Mouse (Mus musculus) CD4-positive, CD25-positive, alpha-beta regulatory T cell (primary cell): Measurements from ENCODE around the gene Tbx18. TPM values are rescaled to one million over a fixed set of nuclear protein-coding genes. Genes with fewer than 3 reads are reported as not detected.

Experiments used
- polyA plus RNA-seq: library from polyadenylated mRNA; unstranded; fragments of 100-300 nt; shearing (Covaris generic); gene quantifications from one replicate; pipeline ENCODE4 v1.2.1, GENCODE M21; 2017

The Tbx18 gene
- not detected for polyA plus RNA-seq

DNA sequence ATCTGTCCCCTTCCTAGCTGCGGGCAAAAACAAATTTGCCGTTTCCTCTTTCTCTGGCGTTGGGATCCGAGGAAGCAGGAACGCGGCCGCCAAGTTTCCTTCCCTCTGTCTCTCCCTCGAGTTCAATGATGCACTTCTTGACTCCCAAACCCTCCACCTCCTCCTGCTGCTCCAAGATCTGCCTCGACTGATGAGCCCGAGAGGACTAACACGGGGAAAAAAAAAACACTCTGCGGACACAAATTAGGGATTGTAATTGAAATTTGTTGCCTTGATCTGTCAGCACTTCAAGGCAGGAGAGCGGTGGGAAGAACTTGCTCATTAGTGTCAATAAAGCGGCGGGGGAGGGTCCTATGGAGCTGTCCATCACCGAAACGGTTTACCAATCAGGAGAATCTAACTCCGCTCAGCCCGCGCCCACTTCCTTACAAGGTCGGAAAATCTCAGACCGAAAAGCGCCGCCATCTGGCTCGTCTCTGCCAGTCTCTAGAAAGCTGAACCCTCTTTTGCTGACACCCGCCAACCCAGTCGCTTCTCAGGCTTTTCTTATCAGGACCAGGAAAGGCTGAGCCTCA lies at the start of gene Tbx18:
Gene Tbx18 (minus strand): TSS at position 300 of the 575 bp plus-strand sequence.

